Mouse (Mus musculus) liver, embryonic 13.5 days (tissue): ENCODE data around the gene Trex1. TPM values are rescaled to one million over a fixed set of nuclear protein-coding genes. Genes with fewer than 3 reads are reported as not detected.
A peak's percentile ranks its signal among the peaks of the same experiment; 100 is the strongest.

Experiments used
- ATAC-seq: fragments of 200-750 bp; cut with Nextera tagmentation; 2 replicates; pipeline ENCODE4 v1.8.0; 2017; ENCODE audit warnings: low read depth, mild to moderate bottlenecking, moderate number of reproducible peaks, moderate library complexity
- DNase-seq: peaks from one replicate; pipeline ENCODE4 v3.0.0; 2022
- H3K27ac ChIP-seq: fragments of 300-500 bp; sonication (generic); 2 replicates; pipeline ENCODE4 v1.5.1; 2015; ENCODE audit warnings: moderate library complexity, mild to moderate bottlenecking, inconsistent platforms
- H3K27me3 ChIP-seq: fragments of 300-500 bp; sonication (generic); 2 replicates; pipeline ENCODE4 v1.6.1; 2015; ENCODE audit warnings: mild to moderate bottlenecking, inconsistent platforms
- H3K36me3 ChIP-seq: fragments of 300-500 bp; sonication (generic); 2 replicates; pipeline ENCODE4 v1.6.1; 2015; ENCODE audit warnings: mild to moderate bottlenecking, inconsistent platforms
- H3K4me1 ChIP-seq: fragments of 300-500 bp; sonication (generic); replicated peaks from 2 replicates; pipeline ENCODE4 v1.6.1; 2015; ENCODE audit warnings: inconsistent platforms
- H3K4me2 ChIP-seq: fragments of 300-500 bp; sonication (generic); 2 replicates; pipeline ENCODE4 v1.6.1; 2015; ENCODE audit warnings: inconsistent platforms, mild to moderate bottlenecking, moderate library complexity
- H3K4me3 ChIP-seq: fragments of 300-500 bp; sonication (generic); replicated peaks from 2 replicates; pipeline ENCODE4 v1.5.1; 2015; ENCODE audit warnings: mild to moderate bottlenecking, inconsistent platforms
- H3K9ac ChIP-seq: fragments of 300-500 bp; sonication (generic); 2 replicates; pipeline ENCODE4 v1.6.1; 2015; ENCODE audit warnings: mild to moderate bottlenecking, inconsistent platforms
- H3K9me3 ChIP-seq: fragments of 300-500 bp; sonication (generic); replicated peaks from 2 replicates; pipeline ENCODE4 v1.6.1; 2016; ENCODE audit warnings: inconsistent platforms
- WGBS: fragments of 180-500 bp; shearing (Covaris S2); methylation state at CpG from one replicate; pipeline ENCODE4 v1.1.7; 2015; ENCODE audit not compliant: insufficient replicate concordance; 5-methylcytosine and 5-hydroxymethylcytosine counted together
- polyA plus RNA-seq: library from polyadenylated mRNA; unstranded; fragments of >200 nt; fragmentation: Nextera tagmentation; extraction: Ambion mirVana; gene quantifications from 2 replicates; pipeline ENCODE4 v1.2.1, GENCODE M21; 2015

Gene Trex1
- polyA plus RNA-seq, 1 experiment from 2014 or later, result 8.9 TPM

- 0 out of 2 replicates have a peak, but pooled peaks cover 3% of the 10 kb centered on the region for H3K27me3 ChIP-seq
- no peaks in the 10 kb centered on the region for H3K9me3 ChIP-seq
- 57% methylated on average over 10 of the region's 10 CpGs for WGBS
- H3K4me1 ChIP-seq, result peaks cover 26% of the 10 kb centered on the region
- no peak overlapping the region for H3K4me3 ChIP-seq
- ATAC-seq (no peak), DNase-seq (no peak)
- H3K36me3 ChIP-seq, result no peaks in the 10 kb centered on the region
- 0 out of 2 replicates have a peak overlapping the region, but pooled peaks have one; percentile 17 for H3K4me2 ChIP-seq
- H3K27ac ChIP-seq, result 0 out of 2 replicates have a peak overlapping the region, but pooled peaks have one; percentile 18
- H3K9ac ChIP-seq, result no peak overlapping the region
These were observed 50.4 kb downstream of the Trex1 start for GRCm38 (mm10) chr9:109008994-109009635.

DNA sequence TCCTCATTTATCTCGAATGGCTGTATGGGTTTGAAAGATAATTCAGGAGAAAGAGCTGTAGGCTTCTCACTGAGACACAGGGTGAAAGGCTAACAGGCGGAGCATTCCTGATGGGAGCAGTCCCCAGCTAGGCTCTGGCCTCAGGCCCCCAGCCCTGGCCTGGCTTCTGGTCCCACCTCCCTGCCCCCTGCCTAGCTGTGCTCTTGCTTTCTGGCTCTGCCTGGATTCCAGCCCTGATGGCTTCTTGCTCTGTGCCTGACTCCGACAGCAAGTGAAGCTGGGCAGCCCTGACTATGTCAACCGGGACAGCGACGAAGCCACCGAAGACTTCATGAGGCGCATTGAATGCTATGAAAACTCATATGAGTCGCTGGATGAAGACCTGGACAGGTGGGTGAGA is 51.5 kb downstream of the Trex1 start:
- H3K4me2 ChIP-seq, result no peak overlapping the region
- DNase-seq, result no peak
- H3K27me3 ChIP-seq, result no peaks in the 10 kb centered on the region
- no peak overlapping the region; the same call in 1 of the 2 replicates for H3K9ac ChIP-seq
- 74% methylated on average over 9 of the region's 9 CpGs for WGBS
- no peaks in the 10 kb centered on the region for H3K36me3 ChIP-seq
- H3K27ac ChIP-seq, result no peak overlapping the region
- peaks cover 24% of the 10 kb centered on the region for H3K4me1 ChIP-seq
- no peak for ATAC-seq
- no peaks in the 10 kb centered on the region for H3K9me3 ChIP-seq
- no peak overlapping the region for H3K4me3 ChIP-seq

Other genes starting within 250 kb of the Trex1 start
- 0.03 TPM in 2 replicates for gene Celsr3, start 233.4 kb downstream of the Trex1 start, polyA plus RNA-seq
- 6.7 and 8.6 TPM in 2 replicates for gene Slc26a6, start 206.5 kb downstream of the Trex1 start, polyA plus RNA-seq
- gene Tmem89, start 145.1 kb downstream of the Trex1 start, polyA plus RNA-seq, result not detected in 2 replicates
- 354 and 355 TPM in 2 replicates for gene Uqcrc1, start 123.1 kb downstream of the Trex1 start, polyA plus RNA-seq
- 0.28 and 0.38 TPM in 2 replicates for gene Col7a1, start 106.1 kb downstream of the Trex1 start, polyA plus RNA-seq
- gene Ucn2, start 73.7 kb downstream of the Trex1 start, polyA plus RNA-seq, result not detected in 2 replicates
- gene Pfkfb4, start 68.0 kb downstream of the Trex1 start, polyA plus RNA-seq, result 2.3 and 2.5 TPM in 2 replicates
- gene Shisa5, start 21.2 kb downstream of the Trex1 start, polyA plus RNA-seq, result 20.0 and 21.8 TPM in 2 replicates
- gene Atrip, start 14.4 kb upstream of the Trex1 start, polyA plus RNA-seq, result 12.6 and 12.7 TPM in 2 replicates
- 14.6 and 14.7 TPM in 2 replicates for gene Ccdc51, start 22.8 kb upstream of the Trex1 start, polyA plus RNA-seq
- 480 and 506 TPM in 2 replicates for gene Tma7, start 22.9 kb upstream of the Trex1 start, polyA plus RNA-seq
- 2.3 and 3.2 TPM in 2 replicates for gene Plxnb1, start 35.7 kb upstream of the Trex1 start, polyA plus RNA-seq
- gene Fbxw21, start 102.3 kb upstream of the Trex1 start, polyA plus RNA-seq, result not detected in 2 replicates
- gene Fbxw13, start 136.2 kb upstream of the Trex1 start, polyA plus RNA-seq, result not detected in 2 replicates
- gene Fbxw20, start 175.0 kb upstream of the Trex1 start, polyA plus RNA-seq, result not detected in 2 replicates
- not detected in 2 replicates for gene Fbxw14, start 227.9 kb upstream of the Trex1 start, polyA plus RNA-seq